Mouse (Mus musculus): ENCODE measurements around the gene Akirin2.
"Not testable (repeated sequence)": the region's sequence is repeated elsewhere in the genome, so short reads cannot be mapped to it uniquely, and the experiment has no call there.

The Akirin2 gene

DNA sequence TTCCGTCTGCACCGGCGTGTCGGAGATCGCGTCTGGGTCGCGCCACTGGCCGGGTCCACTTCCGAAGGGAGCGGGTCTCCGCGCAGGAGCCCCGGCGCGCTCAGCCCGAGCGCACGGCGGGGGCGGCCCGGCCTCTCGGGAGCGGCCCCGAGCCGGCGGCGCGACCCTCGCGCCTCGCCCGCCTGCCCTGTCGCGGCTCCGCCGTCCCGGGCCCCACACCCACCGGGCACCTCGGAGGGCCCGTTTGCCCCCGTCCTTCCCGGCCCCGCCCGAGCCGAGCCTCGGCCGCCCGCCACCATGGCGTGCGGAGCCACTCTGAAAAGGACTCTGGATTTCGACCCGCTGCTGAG, at the start of gene Akirin2:
Gene Akirin2 (plus strand): TSS at position 190 of the 350 bp plus-strand sequence.
- DNase-seq (ENCODE audit: low spot score in 2 of 2), result no peak

DNA sequence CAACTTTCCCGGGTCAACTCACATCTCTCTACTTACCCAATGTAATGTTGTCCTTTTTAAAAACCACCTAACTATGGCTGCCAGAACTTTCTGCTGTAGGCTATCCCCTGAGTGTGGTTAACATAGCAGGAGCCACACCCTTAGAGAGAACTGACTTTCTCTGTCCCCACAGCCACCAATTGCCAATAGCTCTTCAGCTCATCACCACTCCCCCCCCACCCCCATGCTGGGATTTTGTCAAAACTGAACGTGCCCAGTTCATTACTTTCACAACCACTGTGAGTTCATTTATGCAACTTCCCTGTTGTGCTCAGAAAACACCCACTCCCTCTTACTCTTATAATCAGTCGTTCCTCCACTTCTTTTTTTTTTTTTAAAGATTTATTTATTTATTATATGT, 40.4 kb upstream of the Akirin2 start:
- no peak for DNase-seq (ENCODE audit: low spot score in 2 of 2)

DNA sequence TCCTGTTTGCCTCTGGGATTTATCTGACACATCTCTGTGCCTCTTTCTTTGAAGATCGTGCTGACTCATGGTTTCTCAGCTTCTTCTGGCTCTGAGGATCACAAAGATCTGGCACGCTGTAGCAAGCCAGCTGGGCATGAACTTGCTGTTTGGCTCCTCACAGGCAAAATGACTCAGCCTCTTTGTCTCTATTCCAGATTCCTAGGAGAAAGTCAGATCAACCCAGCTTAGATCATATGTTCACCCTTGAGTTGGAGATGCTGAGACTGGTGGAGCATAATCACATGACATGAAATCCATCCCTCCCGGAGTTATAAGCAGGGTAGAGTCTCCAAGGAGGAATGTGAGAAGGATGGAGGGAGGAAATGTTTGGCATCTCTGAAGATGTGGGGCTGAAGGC, 27.9 kb upstream of the Akirin2 start:
- peak in 1 of 2 experiments; percentile 20 for DNase-seq (ENCODE audit: low spot score in 2 of 2)

DNA sequence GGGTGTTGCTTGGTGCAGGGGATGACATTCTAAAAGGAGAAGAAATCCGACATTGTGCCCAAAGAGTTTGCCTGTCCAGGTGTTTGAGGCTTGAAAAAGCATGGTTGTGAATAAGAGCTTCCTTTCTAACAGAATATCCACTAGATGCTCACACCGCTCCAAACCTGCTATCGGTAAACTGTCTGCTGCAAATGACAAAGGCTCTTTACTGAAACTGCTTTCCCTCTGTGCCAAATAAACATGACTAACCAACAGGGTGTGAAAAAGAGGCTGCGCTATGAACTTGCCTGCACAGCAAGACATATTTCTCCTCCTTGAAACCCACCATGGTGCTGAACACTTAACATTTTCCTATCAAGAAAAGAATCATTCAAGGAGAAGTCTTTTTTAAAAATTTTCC, 27.2 kb upstream of the Akirin2 start:
- no peak for DNase-seq (ENCODE audit: low spot score in 2 of 2)

DNA sequence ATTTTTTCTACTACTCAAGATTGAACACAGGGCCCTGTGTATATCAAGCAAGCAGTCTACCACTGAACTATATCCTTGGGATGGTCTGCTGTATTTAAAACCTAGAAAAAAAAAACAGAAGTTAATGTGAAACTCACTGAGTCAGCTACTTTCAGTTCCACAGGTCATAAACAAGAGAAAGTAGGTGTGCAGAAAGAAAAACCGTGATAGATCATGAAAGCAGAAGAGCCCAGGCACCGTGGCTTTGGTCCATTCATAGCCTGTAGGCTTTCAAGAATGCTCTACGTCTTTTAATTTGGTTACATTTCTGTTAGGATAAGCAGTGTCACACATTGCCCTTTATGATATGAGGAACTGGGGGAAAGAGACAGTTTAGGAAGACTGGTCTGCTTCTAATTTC, 24.0 kb upstream of the Akirin2 start:
- no peak for DNase-seq (ENCODE audit: low spot score in 2 of 2)

DNA sequence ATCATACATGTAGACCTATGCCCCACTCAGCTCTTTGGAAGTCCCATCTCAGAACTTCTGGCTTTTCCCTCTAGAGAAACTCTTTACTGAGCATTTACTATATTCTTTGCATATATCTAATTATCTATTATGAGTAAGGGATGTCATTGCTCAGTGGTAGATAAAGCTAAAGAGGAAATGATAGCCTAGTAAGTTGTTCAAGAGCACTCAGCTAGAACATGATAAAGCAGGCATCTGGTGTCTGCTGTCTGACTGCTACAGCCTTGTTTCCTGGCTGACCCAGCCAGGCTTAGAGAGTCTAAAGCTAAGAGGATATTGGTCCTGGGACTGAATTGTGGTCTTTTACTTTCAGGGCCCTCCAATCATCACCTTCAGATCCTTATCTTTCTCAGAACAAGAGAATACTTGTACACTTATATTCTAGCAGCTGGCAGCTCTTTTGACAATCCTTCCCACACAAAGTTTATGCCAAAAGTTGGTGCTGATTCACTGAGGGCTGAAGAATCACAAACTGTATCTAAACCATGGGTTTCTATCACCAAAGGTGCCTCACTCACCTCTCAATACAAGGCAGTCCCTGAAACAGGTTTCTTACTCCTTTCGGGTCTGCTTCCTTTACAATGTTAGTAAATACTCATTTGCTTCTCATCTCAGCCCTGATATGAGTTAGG, 22.2 kb upstream of the Akirin2 start:
- no peak for DNase-seq (ENCODE audit: low spot score in 2 of 2)

DNA sequence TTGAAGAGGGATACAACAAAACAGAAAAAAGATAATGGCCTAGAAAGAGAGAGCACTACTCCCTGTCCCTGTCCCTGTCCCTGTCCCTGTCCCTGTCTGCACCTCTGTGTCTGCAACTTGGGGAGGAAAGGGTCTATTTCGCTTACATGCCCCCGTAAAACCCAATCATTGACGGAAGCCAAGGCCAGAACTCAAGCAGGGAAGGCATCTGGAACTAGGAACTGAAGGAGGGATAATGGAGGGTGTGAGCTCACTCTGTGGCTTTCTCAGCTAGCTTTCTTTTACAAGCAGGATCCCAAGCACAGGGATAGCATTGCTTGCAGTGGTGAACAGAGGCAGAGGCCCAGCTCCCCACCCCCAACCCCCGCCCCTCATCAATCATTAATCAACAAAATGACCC, 21.4 kb upstream of the Akirin2 start:
- no peak for DNase-seq (ENCODE audit: low spot score in 2 of 2)

DNA sequence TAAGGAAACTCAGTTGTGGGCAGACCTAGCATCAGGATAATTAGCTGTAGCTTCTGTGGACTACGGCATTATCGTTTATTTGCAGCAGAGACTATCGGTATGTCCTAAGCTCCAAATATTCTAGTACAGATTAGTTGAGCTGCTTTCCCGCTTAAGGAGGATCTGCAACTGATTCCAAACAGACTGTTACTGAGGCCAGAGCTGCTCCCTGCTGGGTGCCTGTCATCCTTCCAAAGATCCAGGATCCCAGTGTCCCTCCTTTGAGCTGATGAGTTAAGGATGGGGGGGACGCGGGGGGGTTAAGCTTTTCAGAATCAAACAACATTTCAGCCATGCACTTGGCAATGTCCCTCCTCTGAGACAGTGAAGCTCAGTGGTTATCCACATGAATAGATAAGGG, 20.8 kb upstream of the Akirin2 start:
- DNase-seq (ENCODE audit: low spot score in 2 of 2), result no peak

DNA sequence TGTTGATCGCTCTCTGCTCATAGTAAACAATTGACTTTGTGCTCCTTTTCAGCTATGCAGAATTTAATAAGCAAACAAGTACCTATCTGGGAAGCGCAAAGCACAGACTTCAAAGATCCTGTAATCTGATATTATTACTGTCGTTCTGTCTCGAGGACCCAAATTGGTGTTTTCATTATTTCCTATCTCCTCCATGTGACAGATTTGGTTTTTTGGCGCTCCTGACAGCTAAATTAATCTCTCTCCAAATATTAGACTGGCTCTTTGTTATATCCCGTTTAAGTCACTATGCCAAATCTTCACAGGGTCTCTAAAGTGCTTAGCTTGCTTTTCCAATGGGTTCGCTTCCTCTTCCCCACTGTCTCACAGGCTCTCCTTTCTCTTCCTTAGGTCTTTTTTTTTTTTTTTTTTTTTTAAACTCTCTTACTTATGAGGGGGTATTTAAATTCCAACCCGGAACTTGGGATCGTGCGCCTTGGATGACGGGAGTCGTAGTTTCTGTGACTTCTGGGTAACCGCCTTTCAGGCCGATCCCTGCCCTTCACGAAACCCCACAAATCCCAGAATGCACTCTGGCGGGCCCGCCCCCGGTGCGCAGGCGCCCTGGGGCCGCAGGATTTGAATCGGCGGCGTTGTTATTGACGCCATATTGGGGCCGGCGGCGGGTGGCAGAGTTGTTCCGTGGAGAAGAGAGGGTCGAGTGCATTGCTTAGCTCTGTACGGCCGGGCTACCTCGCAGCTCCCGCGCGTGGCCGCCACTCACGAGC, 573 bp upstream of the Akirin2 start:
- DNase-seq (ENCODE audit: low spot score in 2 of 2), result peak; percentile 94 to 96

DNA sequence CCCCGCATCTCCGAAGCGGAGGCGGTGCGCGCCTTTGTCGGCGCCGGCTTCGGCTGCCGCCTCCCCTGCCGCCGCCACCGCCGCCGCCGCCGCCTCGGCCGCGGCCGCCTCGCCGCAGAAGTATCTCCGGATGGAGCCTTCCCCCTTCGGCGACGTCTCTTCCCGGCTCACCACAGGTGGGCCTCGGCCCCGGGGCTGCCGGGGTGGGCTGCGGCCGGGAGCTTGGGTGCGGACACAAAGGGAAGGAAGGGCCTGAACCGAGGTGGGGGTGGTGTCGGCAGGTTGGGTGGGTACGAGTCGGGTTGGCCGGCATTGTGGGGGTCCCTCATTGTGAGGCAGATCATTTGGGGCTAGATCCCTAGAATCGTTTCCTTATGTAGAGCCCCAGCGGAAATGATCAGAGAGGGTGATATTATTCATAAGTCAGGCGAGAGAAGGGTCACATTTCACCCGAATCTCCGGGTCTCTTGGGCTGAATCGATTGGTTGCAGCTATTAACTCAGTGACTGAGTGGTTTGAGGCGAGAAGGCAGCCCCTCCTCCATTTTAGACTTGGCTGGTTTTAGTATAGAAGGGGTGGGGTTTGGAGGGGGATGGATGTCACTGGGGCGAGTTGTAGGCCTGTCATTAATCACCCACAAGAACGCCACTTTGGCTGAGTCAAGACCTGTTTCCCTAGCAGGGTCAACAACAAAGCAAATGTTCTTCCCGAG, 517 bp downstream of the Akirin2 start:
- DNase-seq (ENCODE audit: low spot score in 2 of 2), result peak; percentile 41 to 58

DNA sequence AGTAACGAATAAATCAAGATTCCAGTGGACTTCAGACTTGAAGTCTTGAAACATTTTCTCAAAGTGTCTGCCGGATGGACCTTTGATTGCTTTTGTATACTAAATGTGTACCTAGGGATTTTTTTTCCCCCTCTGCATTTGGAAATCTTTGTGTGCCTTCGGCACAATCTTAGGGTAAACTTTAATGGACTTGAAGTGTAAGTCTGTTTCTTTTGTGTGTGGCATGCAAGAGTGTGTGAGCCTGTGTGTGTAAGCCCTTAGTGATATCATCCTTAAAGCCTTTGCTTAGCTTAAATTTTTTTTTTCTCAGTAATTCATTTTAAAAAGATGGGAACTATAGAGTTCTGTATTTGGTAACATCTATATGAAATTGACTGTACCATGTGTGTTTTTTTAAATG, 1.2 kb downstream of the Akirin2 start:
- no peak for DNase-seq (ENCODE audit: low spot score in 2 of 2)

DNA sequence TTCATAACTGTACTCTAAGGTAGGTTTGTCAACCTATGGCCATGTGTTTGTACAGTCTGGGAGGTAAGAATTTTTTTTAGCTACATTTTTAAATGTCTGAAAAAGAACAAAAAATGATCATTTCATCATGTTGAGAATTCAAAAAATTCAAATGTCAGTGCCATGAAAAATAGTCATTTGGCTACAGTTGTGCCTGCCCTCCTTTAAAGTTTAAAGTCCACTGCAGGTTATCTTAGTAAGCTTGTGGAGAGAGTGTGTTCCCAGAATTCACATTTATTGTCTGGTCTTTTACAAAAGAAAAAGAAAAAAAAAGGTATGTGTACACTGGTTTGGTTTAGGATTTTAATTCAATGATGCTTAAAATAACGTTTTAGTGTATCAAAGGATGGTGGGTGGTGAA, 3.9 kb downstream of the Akirin2 start:
- no peak for DNase-seq (ENCODE audit: low spot score in 2 of 2)

DNA sequence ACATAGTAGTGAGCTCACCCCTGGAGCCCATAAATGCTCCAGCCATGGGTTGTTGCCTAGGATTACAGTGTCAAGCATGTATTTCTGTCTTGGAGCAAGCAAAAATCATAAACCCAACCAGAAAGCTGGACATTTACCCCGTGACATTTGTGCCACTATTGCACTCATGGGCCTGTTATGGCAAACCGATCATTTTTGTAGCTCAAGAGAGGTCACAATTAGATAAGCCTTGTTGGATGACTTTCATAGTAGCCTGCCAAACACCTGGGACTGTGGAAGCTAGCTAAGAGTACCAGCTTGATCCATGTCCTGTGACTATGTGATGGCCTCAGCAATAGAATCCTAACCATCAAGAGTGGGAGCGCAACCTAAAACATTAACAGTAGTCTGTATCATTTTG, 4.9 kb downstream of the Akirin2 start:
- no peak for DNase-seq (ENCODE audit: low spot score in 2 of 2)

DNA sequence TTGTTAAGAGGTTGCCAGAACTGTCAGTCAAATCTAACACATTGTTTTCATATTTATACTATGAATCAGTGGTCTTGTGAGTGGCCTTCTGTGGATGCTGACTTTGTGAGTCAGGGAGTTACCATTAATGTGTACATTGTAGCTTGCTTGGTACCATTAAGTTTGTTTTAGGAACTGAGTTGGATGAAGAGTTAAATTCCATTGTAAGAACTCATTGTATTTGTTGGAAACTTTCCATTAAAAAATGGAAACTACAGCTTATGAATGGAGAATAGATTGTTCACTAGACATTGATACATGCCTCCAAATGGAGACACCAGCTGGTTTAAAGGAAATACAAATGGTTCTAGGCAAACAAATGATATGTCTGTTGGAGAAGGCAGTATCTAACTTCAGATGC, 5.4 kb downstream of the Akirin2 start:
- no peak for DNase-seq (ENCODE audit: low spot score in 2 of 2)

DNA sequence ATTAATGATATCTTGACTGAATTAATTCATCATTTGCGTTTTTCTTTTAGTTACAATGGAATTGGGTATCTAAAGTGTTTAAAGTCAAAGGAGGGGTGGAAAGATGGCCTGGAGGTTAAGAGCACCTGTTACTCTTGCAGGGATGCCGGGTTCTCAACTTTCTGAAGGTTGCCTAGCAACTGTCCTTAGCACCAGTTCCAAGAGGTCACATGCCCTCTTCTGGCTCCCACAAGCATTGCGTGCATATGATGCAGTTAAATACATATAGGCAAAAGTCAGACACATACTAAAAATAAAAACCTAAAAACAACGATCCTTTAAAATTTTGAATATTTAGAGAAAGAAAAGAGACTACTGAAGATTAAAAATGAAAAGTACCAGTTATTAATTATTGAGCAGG, 10.2 kb downstream of the Akirin2 start:
- DNase-seq (ENCODE audit: low spot score in 2 of 2), result no peak

DNA sequence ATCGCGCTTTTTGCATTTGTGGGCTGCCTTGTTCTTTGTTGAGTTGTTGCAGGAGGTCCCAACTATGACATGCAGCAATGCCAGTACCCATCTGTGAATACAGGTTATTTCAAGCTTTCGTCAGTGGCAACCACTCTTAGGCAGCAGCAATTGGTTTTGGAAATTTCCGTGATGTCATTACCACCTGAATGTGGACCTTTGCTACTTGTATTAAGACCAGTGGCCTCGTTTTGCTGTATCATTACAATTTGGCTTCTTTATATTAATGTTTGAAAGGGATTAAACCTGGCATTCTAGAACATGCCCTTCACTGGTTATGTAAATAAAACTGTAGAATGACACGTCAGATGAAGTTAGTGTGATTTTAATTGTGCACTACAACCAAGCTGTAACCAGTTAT, 15.5 kb downstream of the Akirin2 start:
- DNase-seq (ENCODE audit: low spot score in 2 of 2), result no peak

DNA sequence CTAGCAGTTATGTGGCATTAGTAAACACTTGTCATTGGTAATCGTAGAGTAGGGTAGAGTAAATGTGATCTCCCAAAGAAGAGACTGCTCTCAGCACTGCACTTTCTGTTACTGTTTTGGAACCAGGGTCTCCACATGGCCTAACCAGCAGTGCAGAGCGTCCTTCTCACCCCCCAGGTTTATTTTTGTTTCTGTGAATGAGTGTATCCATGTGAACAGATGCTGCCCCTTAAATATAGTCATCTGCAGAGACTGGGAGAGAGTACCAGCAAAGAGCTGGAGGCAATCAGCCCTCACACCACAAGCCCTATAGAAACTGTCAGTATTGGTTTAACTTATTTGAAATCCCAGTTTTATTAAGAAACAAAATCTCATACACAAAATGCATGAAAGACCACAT, 22.1 kb downstream of the Akirin2 start:
- no peak for DNase-seq (ENCODE audit: low spot score in 2 of 2)

DNA sequence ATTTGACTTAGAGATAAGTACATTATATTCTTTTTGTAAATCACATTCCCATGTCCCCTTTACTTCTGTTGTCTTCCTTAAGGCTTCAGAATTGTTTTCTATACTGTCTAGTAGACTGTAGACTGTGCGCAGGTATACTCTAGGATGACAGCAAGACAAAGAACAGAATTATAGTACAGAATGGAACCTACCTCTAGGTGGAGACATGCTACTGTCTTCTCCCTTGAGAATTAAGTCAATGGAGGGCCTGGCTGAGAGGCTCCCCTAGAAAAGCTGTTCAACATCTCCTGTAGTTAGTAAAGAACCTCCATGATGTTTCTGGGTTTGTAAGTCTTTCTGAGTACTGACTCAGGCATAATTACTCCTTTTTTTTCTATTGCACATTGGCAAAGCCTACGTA, 26.3 kb downstream of the Akirin2 start:
- no peak for DNase-seq (ENCODE audit: low spot score in 2 of 2)

DNA sequence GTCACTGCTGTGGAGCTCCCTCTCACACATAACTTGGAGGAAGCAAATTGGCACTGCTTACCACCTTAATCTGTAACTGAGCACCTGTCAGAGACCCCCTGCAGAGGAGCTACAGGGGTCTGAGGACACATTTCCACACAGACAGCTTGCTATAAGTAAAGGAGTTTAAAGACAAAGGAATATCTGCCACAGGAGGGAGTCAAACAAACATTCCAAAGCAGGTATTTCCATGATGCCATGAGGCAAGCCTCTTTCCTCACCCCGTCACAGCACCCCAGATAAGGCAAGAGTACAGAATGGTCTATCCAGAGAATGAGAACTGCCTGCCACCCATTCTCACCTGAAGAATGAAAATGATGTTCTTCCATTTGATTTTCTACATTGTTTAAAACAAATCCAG, 28.5 kb downstream of the Akirin2 start:
- no peak for DNase-seq (ENCODE audit: low spot score in 2 of 2)

DNA sequence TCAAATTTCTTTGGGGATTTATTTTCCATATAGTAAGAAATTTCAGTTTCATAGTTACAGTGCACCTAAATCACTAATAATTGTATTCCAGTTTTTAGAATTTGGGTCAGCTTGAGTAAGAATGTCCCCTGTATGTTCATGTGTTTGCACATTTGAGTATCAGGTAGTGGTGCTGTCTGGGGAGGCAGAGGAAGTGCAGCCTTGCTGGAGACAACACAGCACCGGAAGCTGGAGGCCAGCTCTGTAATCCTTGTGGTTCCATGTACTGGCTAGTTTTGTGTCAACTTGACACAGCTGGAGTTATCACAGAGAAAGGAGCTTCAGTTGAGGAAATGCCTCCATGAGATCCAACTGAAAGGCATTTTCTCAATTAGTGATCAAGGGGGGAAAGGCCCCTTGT, 30.8 kb downstream of the Akirin2 start:
- DNase-seq (ENCODE audit: low spot score in 2 of 2), result not testable (repeated sequence)

DNA sequence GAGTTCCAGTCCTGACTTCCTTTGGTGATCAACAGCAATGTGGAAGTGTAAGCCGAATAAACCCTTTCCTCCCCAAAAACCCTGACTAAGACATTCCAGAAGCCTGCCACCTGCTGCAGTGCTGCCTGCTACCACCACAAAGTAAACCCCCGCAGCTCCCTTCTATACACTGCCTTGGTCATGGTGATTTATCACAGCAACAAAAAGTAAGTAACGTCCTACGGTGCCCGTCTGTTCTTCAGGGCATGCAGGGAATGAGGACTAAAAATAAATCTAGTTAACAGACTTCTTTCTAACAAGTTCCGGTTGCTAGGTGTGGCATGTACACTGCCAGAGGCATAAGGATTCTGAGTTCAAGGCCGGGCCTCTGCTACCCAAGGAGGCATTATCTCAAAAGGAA, 31.3 kb downstream of the Akirin2 start:
- DNase-seq (ENCODE audit: low spot score in 2 of 2), result no peak

DNA sequence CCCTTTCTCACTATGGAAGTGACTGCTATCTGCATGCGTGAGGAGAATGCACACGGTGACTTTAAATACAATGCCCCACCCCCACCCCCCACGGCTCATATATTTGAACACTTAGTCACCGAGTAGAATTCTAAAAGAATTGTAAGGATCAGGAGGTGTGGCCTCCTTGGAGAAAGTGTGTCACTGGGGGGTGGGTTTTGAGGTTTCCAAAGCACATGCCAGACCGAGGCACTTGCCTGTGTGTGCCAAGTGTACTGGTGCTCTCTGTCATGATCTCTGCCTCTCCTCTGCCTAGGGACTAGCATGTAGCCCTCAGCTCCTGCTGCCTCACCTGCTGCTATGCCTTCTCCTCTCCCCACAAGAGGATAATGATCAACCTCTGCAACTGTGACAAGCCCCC, 31.7 kb downstream of the Akirin2 start:
- DNase-seq (ENCODE audit: low spot score in 2 of 2), result no peak

DNA sequence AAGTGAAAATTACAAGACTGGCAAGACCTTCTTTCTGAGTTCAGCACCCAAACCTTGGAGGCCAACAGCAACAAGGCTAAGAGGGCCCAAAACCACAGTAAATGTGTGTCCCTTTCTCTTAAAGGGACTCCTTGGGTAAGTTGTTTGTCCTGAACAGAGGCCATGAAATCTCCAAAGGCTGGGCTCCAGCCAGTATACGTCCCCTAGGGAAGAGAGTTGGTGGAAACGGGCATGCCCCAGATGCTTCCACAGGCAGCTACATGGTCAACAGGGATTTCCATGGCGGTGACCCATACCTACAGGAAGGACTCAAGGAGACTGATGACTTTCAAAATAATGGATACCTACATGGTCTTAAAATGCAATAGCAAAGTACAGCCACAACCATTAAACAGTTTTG, 32.7 kb downstream of the Akirin2 start:
- no peak for DNase-seq (ENCODE audit: low spot score in 2 of 2)
